Mouse (Mus musculus) kidney, postnatal 25 days (tissue): Measurements from ENCODE around the gene Ubl7.

Experiments
- DNase-seq, 2 experiments: peaks; one replicate each; pipeline ENCODE4 v3.0.0; 2021; ENCODE audit warnings: mixed read lengths in 2 of 2

Gene Ubl7

DNA sequence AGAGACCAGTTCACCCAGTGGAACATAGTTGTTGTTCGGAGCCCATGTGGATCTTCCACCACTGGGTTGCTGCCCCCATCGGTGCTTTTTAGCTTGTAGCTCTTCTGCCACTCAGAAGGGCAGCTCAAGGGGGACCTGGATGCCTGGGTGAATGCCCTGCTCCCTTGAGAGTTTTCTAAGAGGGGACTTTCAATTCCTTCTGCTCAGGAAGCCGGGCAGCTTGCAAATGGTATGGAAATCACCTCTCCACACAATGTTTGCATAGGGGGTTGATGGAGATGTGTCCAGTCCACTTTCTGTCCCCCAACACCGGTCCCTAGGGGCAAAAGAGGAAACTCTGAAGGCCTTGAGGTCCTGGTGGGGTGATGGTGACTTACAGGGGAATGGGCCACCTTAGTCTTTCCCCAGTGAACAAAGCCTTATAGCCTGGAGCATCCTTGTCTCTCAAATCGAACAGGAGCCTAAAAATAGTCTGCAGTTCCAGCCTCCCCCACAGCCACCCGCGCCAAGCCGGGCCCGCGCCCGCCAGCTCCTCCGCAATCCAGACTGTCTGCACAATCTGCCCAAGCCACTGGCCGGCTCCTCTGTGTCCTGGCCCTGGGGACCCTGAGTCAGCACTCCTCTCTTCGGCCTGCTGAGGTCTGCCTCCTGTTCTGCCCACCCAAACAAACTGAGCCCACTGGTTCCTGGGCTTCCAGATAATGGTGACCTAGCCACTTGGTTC, 56.6 kb downstream of the Ubl7 start:
- no peak for DNase-seq

DNA sequence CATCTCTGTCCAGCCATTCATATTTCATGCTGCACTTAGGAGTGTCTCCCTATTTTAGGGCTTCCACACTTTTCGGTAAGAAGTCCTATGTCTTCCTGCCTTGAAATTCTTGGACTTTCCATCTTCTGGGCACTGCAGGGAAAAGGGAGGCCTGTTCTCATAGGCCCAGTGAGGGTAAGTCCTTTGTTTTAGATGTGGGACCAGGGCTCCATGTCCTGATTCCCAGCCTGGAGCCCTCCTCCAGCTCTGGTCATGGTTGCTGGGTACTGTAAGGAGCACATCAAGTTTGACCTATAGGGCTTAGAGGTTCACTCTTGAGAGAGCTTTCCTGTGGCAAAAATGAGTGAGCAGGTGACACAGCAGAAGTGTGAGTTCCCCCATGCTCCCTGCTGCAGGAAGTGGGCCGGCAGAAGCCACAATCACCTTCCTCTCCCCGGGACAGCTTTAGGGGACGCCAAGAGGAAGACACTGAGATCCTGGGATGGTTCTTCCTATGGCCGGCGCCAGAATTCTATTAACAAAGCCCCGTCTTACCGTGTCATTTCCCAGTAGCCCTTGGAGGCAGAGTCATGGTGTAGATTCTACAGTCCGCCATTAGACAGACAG, 57.5 kb downstream of the Ubl7 start:
- no peak for DNase-seq

DNA sequence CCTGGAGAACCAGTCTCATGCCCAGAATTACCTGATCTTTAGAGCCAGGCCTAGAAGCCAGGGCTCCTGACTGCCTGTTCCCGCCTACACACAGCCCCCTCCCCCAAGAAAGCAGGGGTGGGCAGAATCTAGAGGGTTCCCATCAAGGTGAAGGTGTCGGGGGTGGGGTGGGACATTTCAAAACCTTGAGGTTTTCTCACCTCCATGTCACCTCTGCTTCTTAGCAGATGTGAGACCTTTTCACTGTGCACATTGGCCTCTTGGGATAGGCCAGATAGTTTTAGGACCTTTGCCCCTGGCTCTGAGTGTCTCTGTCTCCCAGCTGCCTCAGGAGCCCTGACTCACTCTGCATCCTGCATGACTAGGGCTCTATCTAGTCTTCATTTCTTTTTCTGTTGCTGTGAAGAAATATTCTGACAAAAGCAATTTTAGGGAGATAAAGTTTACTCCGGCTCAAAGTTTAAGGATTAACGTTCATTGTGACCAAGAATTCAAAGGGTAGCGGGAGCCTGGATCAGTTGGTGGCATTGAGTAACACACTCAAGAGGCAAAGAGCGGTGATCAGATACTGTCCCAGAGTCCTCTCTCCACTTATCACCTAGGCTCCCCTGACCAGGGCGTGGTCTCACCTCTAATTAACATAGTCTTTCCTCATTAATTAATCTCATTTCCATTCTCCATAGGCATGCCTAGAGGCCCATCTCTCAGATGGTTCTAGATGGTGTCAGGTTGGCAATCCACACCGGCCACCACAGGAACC, 58.2 kb downstream of the Ubl7 start:
- DNase-seq: no peak

DNA sequence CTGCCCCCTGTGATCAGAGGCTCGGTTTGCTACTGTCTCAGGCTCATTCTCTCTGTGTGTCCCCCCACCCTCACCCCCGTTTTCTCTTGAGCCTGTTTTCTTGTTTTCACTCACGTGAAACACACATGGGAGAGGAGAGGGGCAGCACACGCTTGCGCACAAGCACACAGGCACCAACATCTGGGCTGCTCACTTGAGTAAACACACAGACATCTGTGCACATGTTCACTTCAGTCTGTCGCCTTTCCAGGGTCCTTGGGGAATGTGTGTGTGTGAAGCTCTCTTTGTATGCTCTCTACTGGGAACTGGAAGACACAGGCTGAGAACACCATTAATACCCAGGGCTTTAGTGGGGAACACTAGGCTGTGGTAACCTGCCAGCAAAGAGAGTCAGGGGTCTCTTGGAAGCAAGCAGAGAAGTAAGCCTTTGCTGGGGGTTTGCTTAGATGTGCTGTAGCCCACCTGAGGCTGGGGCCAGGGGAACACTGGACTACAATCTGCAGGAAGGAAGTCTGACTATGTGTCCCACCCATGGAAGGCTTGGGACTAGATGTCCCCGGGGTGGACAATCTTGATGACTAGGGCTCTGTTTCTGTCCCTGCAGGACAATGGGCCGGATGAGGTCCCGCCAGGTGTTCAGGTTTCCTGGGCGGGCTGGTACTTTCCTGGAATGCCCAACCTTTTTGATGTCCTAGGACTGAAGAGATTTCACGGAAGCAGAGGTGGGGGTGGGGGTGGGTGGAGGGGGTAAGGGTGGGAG, 59.1 kb downstream of the Ubl7 start:
- DNase-seq: peak in 1 of 2 experiments; percentile 77

DNA sequence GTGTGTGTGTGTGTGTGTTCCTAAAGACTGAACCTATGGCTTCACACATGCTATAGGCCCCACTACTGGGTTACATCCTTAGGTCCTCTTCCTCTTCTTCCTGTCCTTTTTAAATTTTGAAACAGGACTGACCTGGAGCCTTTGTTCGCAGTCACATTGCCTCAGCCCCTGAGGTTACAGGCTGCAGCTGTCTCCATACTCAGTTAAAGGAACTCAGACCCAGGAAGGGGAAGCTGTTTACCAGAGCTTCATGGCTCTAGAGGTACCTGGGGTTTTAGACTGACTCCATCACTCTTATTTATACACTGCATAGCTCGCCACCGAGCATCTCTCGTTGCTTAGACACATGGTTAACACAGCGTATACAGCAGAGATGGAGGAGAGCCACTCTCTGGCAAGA, 60.6 kb downstream of the Ubl7 start:
- no peak for DNase-seq

DNA sequence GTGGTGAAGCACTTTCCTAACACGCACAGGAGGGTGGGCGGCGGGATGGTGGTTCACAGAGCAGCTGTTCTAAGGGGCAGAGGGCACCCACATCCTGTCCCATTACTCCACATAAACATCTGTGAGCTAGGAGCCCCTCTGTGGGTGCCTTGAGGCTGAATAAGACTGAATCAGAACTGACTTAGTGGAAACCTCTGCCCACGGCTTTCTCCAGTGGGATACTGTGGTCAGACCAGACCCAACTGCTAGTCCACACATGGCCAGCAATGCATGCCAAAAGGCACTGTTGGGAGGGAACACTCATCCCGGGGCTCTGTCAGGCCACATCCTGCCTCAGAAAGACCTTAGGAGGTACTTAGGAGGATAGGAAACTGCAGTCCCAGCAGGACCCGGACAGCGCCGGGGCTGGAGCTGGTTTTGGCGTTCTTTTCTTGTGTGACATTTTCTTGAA, 61.4 kb downstream of the Ubl7 start:
- peak in 1 of 2 experiments; percentile 59 for DNase-seq

DNA sequence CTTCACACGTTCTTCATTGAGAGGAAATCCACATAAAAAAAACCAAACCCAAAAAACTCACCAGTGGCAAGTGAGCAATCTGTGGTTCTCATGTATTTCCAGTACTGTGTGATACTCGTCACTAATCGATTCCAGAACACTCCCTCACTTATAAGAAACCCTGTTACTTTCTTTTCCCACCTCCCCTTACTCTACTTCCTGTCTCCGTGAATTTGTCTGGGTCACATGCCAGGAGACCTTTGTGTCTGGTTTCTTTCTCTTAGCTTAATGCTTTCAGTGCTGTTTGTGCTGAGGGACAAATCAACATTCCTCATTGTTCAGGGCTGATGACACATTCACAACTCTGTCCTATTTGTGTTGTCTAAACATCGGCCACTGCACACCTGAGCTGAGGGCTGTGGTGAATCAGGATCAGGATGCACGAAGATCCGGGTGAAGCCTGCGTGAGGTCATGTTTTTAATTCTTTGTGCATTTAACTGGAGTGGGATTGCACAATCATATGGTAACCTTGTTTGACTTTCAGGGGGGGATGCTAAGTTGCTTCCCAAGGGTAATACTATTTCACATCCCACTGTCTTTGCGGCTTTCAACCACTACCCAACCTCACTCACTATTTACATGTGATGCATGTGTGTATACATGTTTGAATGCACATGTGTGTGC, 62.1 kb downstream of the Ubl7 start:
- DNase-seq: no peak

DNA sequence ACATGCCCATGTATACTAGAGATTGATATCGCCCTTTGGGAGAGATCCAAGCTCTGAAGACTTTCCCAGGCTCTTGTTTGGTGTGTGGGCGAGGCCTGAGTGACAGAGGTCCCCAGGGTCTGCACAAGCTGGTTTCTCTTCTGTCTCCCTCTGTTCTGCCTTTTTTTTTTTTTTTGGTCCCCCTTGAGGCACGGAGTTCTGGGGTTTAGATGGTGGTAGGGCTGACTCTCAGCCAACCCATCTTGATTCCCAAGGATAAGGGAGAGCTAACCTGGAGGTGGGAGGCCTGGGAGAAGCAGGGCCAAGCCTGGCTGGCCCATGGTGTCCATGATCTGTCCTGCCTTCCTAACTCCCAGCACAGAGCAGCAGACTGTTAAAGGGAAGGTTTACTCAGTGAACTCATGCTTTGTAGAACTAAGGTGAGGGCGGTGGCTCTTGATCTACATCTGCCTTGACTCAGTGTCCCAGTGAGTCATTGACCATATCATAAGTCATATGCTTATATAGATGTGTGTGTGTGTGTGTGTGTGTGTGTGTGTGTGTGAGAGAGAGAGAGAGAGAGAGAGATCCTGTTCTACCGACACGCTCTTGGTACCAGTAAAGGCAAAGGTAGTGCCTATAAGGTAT, 62.8 kb downstream of the Ubl7 start:
- DNase-seq: no peak

DNA sequence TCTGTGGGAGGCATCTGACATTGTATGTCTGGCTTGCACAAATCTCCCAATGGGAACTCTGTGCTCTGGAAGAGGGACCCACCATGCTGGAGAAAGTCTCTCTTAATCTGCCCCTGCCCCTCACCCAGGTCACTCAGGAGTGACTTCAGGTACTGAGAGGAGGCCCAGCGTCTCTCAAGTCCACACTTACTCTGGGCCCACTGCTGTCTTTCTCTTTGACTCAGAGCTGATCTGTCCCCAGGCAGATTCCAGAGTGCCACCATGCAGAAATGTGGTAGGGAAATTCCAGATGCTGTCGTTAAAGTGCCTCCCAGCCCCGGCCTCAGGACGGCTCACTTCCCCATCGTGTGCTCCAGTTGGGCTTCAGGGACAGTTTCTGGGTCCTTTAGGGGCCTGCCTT, 63.4 kb downstream of the Ubl7 start:
- no peak for DNase-seq

DNA sequence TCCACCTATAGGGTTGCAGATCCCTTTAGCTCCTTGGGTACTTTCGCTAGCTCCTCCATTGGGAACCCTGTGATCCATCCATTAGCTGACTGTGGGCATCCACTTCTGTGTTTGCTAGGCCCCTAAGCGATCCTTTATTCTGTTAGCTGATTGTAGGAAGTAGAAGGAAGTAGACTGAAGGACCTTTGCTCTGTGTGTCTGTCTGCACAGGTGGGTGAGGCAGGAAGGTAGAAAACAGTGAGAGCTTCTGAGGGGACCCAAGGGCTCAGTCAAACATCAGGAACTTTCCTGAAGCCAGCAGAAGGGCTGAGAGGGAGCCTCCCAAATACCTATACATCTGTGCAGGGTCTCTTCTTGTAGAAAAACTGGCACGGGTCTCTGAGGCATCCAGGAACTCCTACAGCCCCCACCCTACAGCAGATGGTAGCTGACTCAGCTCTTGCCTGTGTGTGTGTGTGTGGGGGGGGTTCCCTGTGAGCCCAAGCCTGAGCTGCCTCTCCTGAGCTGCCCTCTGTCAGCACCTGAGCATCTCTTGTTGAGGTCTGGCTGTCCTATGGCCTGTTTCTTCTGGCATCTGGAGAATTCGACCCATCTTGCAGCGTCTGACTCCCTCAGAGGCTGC, 64.5 kb downstream of the Ubl7 start:
- DNase-seq: no peak

DNA sequence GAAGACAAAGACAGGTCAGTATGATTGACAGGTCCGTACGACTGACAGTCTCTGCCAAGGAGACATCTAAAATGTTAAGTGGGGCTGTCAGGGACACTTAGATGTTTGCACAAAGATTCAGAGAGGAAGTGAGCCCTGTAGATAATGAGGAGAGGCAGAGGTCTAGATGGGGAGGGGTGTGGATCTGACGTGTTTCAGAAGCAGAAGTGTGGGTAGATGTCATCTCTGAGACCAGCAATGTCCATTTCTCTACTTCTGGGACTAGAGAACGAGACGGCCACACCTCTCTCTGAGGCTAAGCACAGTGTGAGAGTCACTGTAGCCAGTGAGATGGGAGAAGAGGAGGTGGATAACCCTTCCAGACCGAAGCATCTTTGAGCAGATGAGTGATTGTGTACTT, 67.2 kb downstream of the Ubl7 start:
- DNase-seq: no peak

DNA sequence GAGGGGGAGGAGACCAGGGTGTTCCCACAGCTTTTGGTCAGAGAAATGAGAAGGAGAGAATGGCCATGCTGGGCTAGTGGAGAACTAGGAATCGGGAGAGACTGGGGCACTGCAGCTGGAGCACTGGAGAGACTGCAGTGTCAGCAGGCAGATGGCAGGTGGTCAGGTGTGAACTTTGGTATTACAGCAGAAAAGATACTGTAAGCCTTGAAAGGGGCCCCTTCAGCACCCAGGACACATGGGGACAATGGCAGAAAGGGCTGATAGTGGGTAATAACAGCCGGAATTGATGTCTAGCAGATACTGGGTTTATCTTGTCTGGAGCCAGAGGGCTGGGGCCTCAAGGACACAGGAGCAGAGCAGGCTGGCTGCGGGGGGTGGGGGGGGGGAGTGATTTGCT, 68.1 kb downstream of the Ubl7 start:
- DNase-seq: no peak
